Mouse (Mus musculus) cerebellum, adult 2 months (tissue): Measurements from ENCODE around the gene Cyp2d22.

Experiments used
- CTCF ChIP-seq: fragments of 200-500 bp; IDR thresholded peaks from 2 replicates; pipeline ENCODE4 v1.5.1; 2011; ENCODE audit warnings: low read depth, mild to moderate bottlenecking, control low read depth, low read length, moderate library complexity, borderline replicate concordance; ENCODE audit not compliant: insufficient read depth
- POLR2A ChIP-seq: fragments of 200-500 bp; IDR thresholded peaks from 2 replicates; pipeline ENCODE4 v1.6.1; 2011; ENCODE audit warnings: low read length, control low read depth, borderline replicate concordance; ENCODE audit not compliant: insufficient read depth

DNA sequence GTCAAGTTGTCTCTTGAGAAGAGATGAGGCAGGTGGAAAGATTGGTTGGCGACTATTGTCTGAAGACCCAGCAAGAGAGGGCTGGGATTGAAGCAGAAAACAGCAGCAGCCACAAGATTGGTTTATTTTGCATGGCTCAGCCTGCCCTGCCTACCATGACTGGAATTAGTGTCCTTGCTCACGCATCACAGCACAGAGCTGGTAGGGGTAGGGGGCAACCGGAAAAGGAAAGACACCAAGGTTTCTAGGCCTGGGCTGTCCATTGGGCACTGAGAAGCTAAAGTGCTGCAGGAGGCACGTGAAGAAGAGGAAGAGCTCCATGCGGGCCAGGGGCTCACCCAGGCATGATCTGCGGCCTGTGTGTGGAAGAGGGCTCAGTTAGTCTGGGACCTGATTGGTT lies 22.7 kb upstream of the Cyp2d22 start:
- no peak for TF ChIP-seq CTCF
- no peak for TF ChIP-seq POLR2A
